Mouse (Mus musculus) neural tube, embryonic 15.5 days (tissue): ENCODE results near the gene Ilf3. TPM values are rescaled to one million over a fixed set of nuclear protein-coding genes. Genes with fewer than 3 reads are reported as not detected.
A peak's percentile ranks its signal among the peaks of the same experiment; 100 is the strongest.
"Not testable (repeated sequence)": the region's sequence is repeated elsewhere in the genome, so short reads cannot be mapped to it uniquely, and the experiment has no call there.

Source experiments
- ATAC-seq: fragments of 200-750 bp; cut with Nextera tagmentation; 2 replicates; pipeline ENCODE4 v1.8.0; 2017; ENCODE audit warnings: mild to moderate bottlenecking, moderate TSS enrichment, moderate library complexity; ENCODE audit not compliant: low FRiP score
- H3K27ac ChIP-seq: fragments of 300-500 bp; sonication (generic); replicated peaks from 2 replicates; pipeline ENCODE4 v1.5.1; 2015; ENCODE audit warnings: mild to moderate bottlenecking, inconsistent platforms
- H3K27me3 ChIP-seq: fragments of 300-500 bp; sonication (generic); replicated peaks from 2 replicates; pipeline ENCODE4 v1.6.1; 2015; ENCODE audit warnings: inconsistent platforms
- H3K36me3 ChIP-seq: fragments of 300-500 bp; sonication (generic); 2 replicates; pipeline ENCODE4 v1.6.1; 2015; ENCODE audit warnings: inconsistent platforms
- H3K4me1 ChIP-seq: fragments of 300-500 bp; sonication (generic); 2 replicates; pipeline ENCODE4 v1.6.1; 2015; ENCODE audit warnings: inconsistent platforms
- H3K4me2 ChIP-seq: fragments of 300-500 bp; sonication (generic); 2 replicates; pipeline ENCODE4 v1.6.1; 2015; ENCODE audit warnings: inconsistent platforms, mild to moderate bottlenecking, moderate library complexity
- H3K4me3 ChIP-seq: fragments of 300-500 bp; sonication (generic); replicated peaks from 2 replicates; pipeline ENCODE4 v1.5.1; 2015; ENCODE audit warnings: mild to moderate bottlenecking, inconsistent platforms
- H3K9ac ChIP-seq: fragments of 300-500 bp; sonication (generic); replicated peaks from 2 replicates; pipeline ENCODE4 v1.6.1; 2015; ENCODE audit warnings: mild to moderate bottlenecking, inconsistent platforms
- H3K9me3 ChIP-seq: fragments of 300-500 bp; sonication (generic); replicated peaks from 2 replicates; pipeline ENCODE4 v1.6.1; 2016; ENCODE audit warnings: inconsistent platforms
- WGBS: fragments of 180-500 bp; shearing (Covaris S2); methylation state at CpG from one replicate; pipeline ENCODE4 v1.1.7; 2015; ENCODE audit warnings: mixed read lengths; 5-methylcytosine and 5-hydroxymethylcytosine counted together
- polyA plus RNA-seq: library from polyadenylated mRNA; unstranded; fragments of >200 nt; fragmentation: Nextera tagmentation; extraction: Ambion mirVana; gene quantifications from 2 replicates; pipeline ENCODE4 v1.2.1, GENCODE M21; 2015

The Ilf3 gene
- polyA plus RNA-seq: 189 and 205 TPM in 2 replicates

DNA sequence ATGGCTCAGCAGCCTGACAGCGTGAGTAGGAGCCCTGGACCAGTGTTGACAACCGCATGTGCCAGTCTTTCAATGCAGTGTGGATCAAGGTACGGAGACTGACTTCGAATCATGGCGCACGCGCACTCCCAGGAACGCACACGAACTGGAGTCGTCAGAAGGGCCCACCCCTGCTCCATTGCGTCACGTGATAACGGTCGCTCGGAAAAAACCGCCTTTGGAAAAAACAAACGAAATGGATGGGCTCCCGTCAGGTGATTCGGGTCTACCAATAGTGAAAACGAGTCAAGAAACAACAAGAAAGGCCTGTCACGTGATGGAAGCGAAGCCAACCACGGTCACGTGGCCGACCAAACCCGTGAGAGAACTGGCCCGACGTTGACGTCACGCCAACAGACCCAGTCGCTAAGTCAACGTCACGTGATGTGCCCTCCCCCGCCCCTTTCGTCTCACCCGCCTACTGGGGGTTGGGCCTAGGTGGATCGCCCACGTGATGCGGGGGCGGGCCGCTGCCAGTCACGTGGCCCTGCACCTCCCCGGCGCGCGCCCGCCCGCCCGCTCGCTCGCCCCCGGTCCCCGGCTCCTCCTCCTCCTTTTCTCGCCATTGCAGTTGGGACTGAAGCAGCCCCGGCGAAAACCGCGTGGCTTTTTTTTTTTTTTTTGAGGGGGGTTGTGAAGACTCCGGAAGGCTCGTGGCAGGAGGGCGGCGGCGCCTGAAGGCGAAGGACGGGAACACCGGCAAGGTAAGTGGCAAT is at the start of gene Ilf3:
Gene Ilf3, plus strand, starts transcription at position 515 of the 755 bp plus-strand sequence.
- H3K4me2 ChIP-seq: peak within 1 kb of the TSS; percentile 87
- H3K9ac ChIP-seq: peak within 1 kb of the TSS; percentile 86
- no peaks in the 10 kb centered on the region for H3K27me3 ChIP-seq
- under 1% methylated on average over 63 of the region's 66 CpGs for WGBS
- H3K36me3 ChIP-seq: no peaks in the 10 kb centered on the region
- no peaks in the 10 kb centered on the region for H3K9me3 ChIP-seq
- ATAC-seq: peak; percentile 91
- peak within 1 kb of the TSS; percentile 93 for H3K27ac ChIP-seq
- H3K4me1 ChIP-seq: peaks cover 35% of the 10 kb centered on the region
- peak within 1 kb of the TSS; percentile 88 for H3K4me3 ChIP-seq

DNA sequence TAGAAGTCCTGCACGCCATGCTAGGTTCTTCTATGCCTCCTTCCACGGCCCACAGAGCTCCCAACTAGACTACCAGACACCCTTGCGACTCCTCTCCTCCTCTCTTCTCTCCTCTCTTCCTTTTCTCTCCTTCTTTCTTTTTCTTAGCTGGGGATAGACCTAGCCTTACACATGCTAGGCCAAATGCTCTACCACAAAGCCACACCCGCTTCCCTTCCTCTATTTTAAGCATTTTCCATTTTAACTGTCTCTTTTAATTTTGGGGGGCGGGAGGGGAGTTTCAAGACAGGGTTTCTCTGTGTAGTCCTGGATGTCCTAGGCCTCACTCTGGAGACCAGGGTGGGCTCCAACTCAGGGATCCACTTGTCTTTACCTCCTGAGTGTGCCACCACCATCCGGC is 48.9 kb upstream of the Ilf3 start:
- no peak for ATAC-seq
- peaks cover 30% of the 10 kb centered on the region for H3K4me1 ChIP-seq
- H3K4me2 ChIP-seq: no peak overlapping the region
- 96% methylated on average over 6 of the region's 6 CpGs for WGBS
- H3K9ac ChIP-seq: no peak overlapping the region
- H3K27me3 ChIP-seq: no peaks in the 10 kb centered on the region
- no peak overlapping the region for H3K4me3 ChIP-seq
- H3K36me3 ChIP-seq: no peaks in the 10 kb centered on the region
- H3K9me3 ChIP-seq: no peaks in the 10 kb centered on the region
- H3K27ac ChIP-seq: no peak overlapping the region

DNA sequence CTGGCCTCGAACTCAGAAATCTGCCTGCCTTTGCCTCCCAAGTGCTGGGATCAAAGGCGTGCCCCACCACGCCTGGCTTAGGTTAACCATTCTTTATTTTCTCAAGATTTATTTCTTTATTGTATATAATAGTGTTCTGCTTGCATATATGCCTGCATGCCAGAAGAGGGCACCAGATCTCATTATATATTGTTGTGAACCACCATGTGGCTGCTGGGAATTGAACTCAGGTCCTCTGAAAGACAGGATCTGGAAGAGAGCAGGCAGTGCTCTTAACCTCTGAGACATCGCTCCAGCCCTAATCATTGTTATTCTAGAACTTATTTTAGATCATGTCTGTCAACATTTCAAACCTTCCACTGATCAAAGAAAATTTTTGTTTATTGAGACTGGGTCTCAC is 48.2 kb upstream of the Ilf3 start:
- 94% methylated on average over 4 of the region's 4 CpGs for WGBS
- no peak overlapping the region for H3K4me3 ChIP-seq
- H3K9me3 ChIP-seq: no peaks in the 10 kb centered on the region
- no peak overlapping the region for H3K4me2 ChIP-seq
- H3K27ac ChIP-seq: no peak overlapping the region
- no peak overlapping the region for H3K9ac ChIP-seq
- H3K4me1 ChIP-seq: peaks cover 30% of the 10 kb centered on the region
- no peak for ATAC-seq
- no peaks in the 10 kb centered on the region for H3K36me3 ChIP-seq
- H3K27me3 ChIP-seq: no peaks in the 10 kb centered on the region

DNA sequence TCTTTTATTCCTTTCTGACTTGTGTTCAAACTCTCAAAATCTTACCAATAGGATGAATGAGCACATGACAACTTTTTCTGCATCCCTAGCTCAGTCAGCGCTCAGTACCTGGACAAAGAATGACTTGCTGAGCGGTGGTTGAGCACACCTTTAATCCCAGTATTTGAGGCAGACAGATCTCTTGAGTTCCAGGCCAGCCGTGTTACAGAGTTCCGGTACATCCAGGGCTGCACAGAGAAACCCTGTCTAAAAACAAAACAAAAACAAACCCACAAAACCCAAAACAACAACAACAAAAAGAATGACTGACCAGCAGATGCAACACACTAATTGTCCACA is 47.4 kb upstream of the Ilf3 start:
- ATAC-seq: peak; percentile 51
- H3K27me3 ChIP-seq: no peaks in the 10 kb centered on the region
- H3K9ac ChIP-seq: peak overlapping the region; percentile 71
- H3K9me3 ChIP-seq: no peaks in the 10 kb centered on the region
- H3K4me2 ChIP-seq: peak overlapping the region; percentile 90
- peaks cover 30% of the 10 kb centered on the region for H3K4me1 ChIP-seq
- peak overlapping the region; percentile 66; the same call in 1 of the 2 replicates for H3K27ac ChIP-seq
- H3K36me3 ChIP-seq: no peaks in the 10 kb centered on the region
- H3K4me3 ChIP-seq: peak overlapping the region; percentile 53
- 22% methylated on average over 4 of the region's 4 CpGs for WGBS

DNA sequence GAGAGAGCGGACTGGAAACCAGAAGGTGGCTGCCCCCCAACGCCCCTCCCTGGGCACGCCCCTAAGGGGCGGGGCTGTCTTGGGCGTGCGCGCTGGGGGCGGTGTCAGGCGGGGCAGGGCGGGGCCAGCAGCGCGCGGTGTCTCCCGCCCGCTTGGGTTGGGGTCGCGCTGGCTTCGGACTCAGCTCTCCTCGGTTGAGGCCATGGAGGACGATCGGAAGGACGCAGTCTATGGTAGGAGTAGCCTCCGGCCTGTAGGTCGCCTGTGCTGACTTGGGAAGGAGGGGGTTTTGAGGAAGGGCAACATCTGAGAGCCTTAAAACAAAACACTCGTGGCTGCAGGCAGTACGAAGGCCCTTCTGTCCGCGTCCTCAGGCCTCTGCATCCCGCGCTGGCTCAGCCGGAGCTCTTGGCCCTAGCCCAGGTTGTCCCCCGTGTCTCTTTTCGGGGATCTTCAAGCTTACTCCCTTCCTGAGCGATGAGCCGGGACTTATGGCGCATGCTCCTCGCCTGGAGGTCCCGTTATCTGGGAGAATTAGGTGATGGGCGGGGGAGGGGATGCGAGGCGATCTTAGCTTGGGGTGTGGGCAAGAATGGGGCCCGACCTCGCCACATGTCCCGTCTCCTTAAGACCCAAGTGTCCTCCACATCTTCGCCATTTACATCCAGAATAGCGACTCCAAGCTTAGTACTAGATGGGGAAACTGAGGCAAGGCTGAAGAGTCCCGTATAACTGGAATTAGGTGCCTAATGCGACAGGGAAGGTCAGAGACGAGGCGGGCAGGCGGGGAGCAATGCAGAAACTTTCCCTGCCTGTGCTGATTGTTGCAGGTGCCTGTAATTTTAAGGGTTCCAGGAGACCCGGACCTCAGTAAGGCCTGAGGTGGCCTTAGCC is 46.8 kb upstream of the Ilf3 start, which contains the start of gene Slc44a2:
Gene Slc44a2, plus strand, starts transcription at position 80 of the 894 bp plus-strand sequence.
- Histone ChIP-seq H3K36me3 (no peaks in the 10 kb centered on the region), H3K9ac (peak within 1 kb of the TSS; percentile 71), H3K4me1 (peaks cover 30% of the 10 kb centered on the region), H3K27me3 (no peaks in the 10 kb centered on the region), H3K4me2 (peak within 1 kb of the TSS; percentile 90), H3K9me3 (no peaks in the 10 kb centered on the region), H3K27ac (peak within 1 kb of the TSS; percentile 66), H3K4me3 (peak within 1 kb of the TSS; percentile 53)
- peak; percentile 93 for ATAC-seq
- under 1% methylated on average over 52 of the region's 52 CpGs for WGBS

DNA sequence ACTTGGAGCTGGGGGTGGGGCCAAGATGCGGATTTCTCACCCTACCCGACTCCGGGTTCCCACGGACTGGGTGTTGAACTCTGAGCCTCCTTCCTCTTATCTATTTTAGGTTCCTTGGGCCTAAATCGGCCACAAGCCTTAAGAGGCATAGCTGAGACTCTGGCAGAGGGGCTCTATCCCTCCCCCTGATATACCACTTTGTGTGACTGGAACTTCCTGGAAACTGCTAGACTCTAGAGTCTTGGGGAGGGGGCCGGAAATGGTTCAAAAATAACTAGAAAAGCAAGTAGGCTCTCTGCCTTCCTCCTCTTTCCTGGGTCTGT is 46.2 kb upstream of the Ilf3 start:
- peak; percentile 7; the same call in 1 of the 2 replicates for ATAC-seq
- Histone ChIP-seq H3K27ac (no peak overlapping the region), H3K4me2 (peak overlapping the region; percentile 90), H3K9me3 (no peaks in the 10 kb centered on the region), H3K27me3 (no peaks in the 10 kb centered on the region), H3K4me1 (peaks cover 30% of the 10 kb centered on the region), H3K4me3 (peak overlapping the region; percentile 53), H3K9ac (peak overlapping the region; percentile 71), H3K36me3 (no peaks in the 10 kb centered on the region)
- WGBS: 20% methylated on average over 6 of the region's 6 CpGs

DNA sequence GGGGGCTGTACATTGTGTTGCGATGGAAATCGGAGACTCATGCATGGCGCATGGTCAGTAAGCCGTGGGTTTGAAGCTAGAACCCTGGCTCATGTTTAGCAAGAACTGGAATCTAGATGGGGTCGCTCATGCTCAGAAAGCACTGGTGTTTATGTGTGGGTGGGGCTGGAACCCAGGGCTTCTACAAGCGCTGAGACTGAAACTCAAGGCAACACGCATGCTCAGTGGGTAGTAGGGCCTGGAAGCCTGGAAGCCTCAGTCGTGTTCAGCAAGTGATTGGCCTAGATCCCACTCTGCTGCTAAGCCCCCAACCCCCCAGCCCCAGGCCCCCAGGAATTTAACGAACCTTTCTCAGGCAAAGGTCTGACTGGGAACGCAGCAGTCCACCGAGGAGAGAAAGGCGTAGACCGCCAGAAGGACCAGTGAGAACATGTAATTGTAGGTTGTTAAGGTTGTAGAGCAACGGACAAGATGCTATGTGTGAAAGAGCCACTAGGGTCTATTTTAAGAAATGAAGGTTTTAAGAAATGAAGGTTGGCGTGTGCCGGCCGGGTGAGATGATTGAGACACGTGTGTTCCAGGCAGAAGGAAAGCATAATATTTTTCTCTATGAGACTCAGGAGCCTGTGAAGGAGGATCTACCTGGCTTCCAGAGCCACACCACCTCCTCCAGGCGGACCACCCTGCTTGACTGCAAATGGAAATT is 45.3 kb upstream of the Ilf3 start:
- Histone ChIP-seq H3K27me3 (no peaks in the 10 kb centered on the region), H3K4me1 (peaks cover 30% of the 10 kb centered on the region), H3K27ac (no peak overlapping the region), H3K36me3 (no peaks in the 10 kb centered on the region), H3K4me3 (peak overlapping the region; percentile 53; the same call in 1 of the 2 replicates), H3K4me2 (peak overlapping the region; percentile 90), H3K9me3 (no peaks in the 10 kb centered on the region), H3K9ac (0 out of 2 replicates have a peak overlapping the region, but pooled peaks have one; percentile 71)
- 77% methylated on average over 19 of the region's 19 CpGs for WGBS
- no peak for ATAC-seq

DNA sequence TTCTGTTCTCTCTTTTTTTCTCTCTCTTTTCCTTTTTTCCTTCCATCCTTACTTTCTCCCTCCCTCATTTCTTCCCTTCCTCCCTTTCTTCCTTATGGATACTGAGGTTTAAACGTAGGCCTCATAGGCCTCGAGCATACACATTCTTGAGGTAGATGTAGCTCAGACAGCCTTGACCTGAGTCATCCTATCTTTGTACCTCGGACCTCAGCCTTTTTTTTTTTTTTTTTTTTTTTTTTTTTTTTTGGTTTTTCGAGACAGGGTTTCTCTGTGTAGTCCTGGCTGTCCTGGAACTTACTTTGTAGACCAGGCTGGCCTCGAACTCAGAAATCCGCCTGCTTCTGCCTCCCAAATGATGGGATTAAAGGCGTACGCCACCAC is 44.8 kb upstream of the Ilf3 start:
- H3K4me2 ChIP-seq, H3K36me3 ChIP-seq, H3K9ac ChIP-seq, ATAC-seq, H3K27me3 ChIP-seq, H3K4me3 ChIP-seq, H3K9me3 ChIP-seq, H3K27ac ChIP-seq: not testable (repeated sequence)
- 89% methylated on average over 8 of the region's 8 CpGs for WGBS
- H3K4me1 ChIP-seq: peaks cover 30% of the 10 kb centered on the region

DNA sequence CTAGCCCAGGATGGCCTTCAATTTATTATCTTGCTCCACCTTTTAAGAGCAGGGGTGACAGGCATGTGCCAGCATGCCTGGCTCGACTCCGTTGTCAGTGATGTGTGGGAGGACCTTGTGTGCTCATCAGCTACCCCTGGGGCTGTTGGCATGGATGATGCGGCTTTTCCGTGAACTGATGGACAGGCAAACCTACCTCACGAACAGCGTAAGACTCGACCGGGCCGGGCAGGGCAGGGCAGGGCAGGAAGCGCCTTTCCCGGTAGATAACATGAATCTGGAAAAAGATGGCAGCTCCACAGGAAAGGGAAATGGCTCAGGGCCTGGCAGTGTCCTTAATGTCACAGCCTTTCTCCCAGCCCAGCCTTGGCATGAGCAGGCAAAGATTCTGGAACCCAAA is 43.4 kb upstream of the Ilf3 start:
- Histone ChIP-seq H3K4me1 (peaks cover 30% of the 10 kb centered on the region), H3K4me3 (no peak overlapping the region), H3K9me3 (no peaks in the 10 kb centered on the region), H3K27me3 (no peaks in the 10 kb centered on the region), H3K9ac (no peak overlapping the region), H3K4me2 (no peak overlapping the region), H3K36me3 (no peaks in the 10 kb centered on the region), H3K27ac (no peak overlapping the region)
- 96% methylated on average over 11 of the region's 11 CpGs for WGBS
- no peak for ATAC-seq

DNA sequence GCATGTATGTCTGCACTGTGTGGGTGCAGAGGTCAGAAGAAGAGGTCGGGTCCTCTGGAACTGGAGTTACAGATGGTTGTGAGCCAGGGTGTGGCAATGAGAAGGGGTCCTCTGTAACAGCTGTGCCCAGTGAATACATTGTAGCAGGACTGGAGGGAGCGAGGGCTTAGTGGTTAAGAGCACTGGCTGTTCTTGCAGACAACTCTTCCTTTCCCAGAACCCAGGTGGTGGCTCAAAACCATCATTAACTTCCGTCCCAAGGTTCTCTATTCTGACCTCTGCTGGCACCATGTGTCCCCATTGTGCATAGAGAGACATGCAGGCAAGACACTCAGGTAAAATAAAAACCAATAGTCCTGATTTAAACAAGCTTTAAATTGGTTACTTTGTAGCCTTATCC is 40.1 kb upstream of the Ilf3 start:
- H3K4me1 ChIP-seq: peaks cover 21% of the 10 kb centered on the region
- no peak overlapping the region for H3K27ac ChIP-seq
- no peak overlapping the region for H3K4me3 ChIP-seq
- WGBS: 69% methylated on average over 3 of the region's 3 CpGs
- H3K4me2 ChIP-seq: no peak overlapping the region
- no peaks in the 10 kb centered on the region for H3K27me3 ChIP-seq
- no peaks in the 10 kb centered on the region for H3K9me3 ChIP-seq
- H3K9ac ChIP-seq: no peak overlapping the region
- ATAC-seq: no peak
- H3K36me3 ChIP-seq: no peaks in the 10 kb centered on the region

DNA sequence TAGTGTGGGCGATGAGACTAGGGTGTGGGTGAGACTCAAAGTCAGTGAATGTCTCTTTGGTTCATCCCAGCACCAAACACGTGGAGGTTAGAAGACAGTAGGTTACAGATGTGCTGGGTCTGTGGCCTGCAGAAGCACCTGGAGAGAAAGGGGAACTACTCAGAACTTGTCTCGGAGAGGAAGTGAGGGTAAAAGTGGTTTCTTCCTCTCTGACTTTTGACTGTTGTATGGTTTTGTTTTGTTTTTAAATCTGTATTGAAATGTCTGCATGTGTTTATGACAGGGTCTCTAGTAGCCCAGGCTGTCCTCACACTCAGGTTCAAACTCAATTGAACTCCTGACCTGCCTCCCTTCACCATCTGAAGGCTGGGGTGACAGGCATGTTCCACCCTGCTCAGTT is 39.6 kb upstream of the Ilf3 start:
- Histone ChIP-seq H3K9ac (no peak overlapping the region), H3K4me1 (peaks cover 23% of the 10 kb centered on the region), H3K27ac (no peak overlapping the region), H3K4me2 (no peak overlapping the region), H3K36me3 (no peaks in the 10 kb centered on the region), H3K27me3 (no peaks in the 10 kb centered on the region), H3K4me3 (no peak overlapping the region), H3K9me3 (no peaks in the 10 kb centered on the region)
- ATAC-seq: no peak
- WGBS: 86% methylated on average over 3 of the region's 3 CpGs
